Comparison of ENCODE assay signal across 19 mouse cellular contexts in the genomic region with DNA sequence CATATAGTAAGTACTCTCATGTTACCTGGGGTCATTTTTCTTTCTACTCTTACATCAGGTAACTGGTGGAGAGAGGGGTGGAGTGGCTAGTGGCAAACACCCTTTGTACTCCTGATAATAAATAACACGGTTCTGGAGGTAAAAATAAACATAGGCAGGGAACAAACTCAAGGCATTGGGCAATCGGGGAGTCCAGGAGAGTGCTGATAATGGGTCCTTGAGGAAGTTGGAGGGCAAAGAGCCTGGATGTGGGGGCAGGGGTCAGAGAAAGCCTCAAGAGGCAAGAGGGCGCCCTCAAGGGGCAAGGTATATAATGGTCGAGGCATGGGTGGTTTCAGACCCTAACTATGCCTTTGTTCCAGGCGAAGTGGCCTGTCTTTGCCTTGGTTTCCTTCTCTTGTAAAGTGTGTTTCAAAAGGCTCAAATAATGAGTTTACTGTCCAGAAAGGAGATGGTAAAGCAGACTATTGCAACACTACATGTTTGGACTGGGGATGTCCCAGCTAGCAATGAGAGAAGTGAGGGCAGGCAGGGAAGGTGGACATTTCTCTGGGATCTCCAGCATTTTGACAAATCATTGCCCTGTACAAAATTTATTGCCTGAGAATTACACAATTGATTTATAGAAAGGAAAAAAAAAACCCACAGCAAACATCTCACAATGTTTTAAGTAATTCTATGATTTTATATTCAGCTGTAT. TPM values are rescaled to one million over a fixed set of nuclear protein-coding genes. Genes with fewer than 3 reads are reported as not detected.
A peak's percentile ranks its signal among the peaks of the same experiment; 100 is the strongest.
DNase-seq lines count a peak whose midpoint lies in the region; ATAC-seq and TF ChIP-seq lines count a peak whose summit lies in the region.
"Had no signal": no experiment of that assay in that cellular context is flagged by ENCODE, and none has a peak within 500 bp of the region (broad histone marks: within the 10 kb centered on the region; RNA-seq: fewer than 3 reads in every experiment).

No protein-coding gene starts in this region.

- no peak for TF ChIP-seq EP300 in liver, embryonic 14.5 days (IDR thresholded peaks at IDR 0.05; ENCODE audit: low read depth)

- H3K9ac ChIP-seq in liver, embryonic 14.5 days (replicated peaks) = no peak overlapping the region
- H3K9ac ChIP-seq in hindbrain, embryonic 16.5 days (ENCODE audit: low read depth, low read length) = no peak overlapping the region
- H3K9ac ChIP-seq: embryonic facial prominence, embryonic 15.5 days; hindbrain, embryonic 14.5 days; kidney, embryonic 15.5 days; lung, embryonic 14.5 days; midbrain, embryonic 13.5 days had no signal

- no peak overlapping the region for H3K27ac ChIP-seq in layer of hippocampus, adult 2 months
- H3K27ac ChIP-seq in liver, embryonic 14.5 days = no peak overlapping the region
- no peak overlapping the region for H3K27ac ChIP-seq in hindbrain, embryonic 16.5 days (ENCODE audit: low read depth, low read length)
- H3K27ac ChIP-seq: embryonic facial prominence, embryonic 15.5 days; hindbrain, embryonic 14.5 days; kidney, embryonic 15.5 days; midbrain, embryonic 13.5 days had no signal

- TF ChIP-seq CTCF in layer of hippocampus, adult 2 months (conservative IDR thresholded peaks at IDR 0.05) = 0 out of 2 replicates have a peak, but pooled peaks have one; percentile 2
- TF ChIP-seq CTCF in liver, embryonic 14.5 days (IDR thresholded peaks at IDR 0.05; ENCODE audit: low read depth) = 0 out of 2 replicates have a peak, but pooled peaks have one; percentile 13

- no peaks in the 10 kb centered on the region for H3K9me3 ChIP-seq in liver, embryonic 14.5 days (ENCODE audit: control insufficient read depth, low read length)
- no peaks in the 10 kb centered on the region for H3K9me3 ChIP-seq in hindbrain, embryonic 16.5 days (ENCODE audit: control insufficient read depth, low read length)
- H3K9me3 ChIP-seq: embryonic facial prominence, embryonic 15.5 days; kidney, embryonic 15.5 days; midbrain, embryonic 13.5 days had no signal

- peaks cover 5% of the 10 kb centered on the region; the same call in 1 of the 2 replicates for H3K27me3 ChIP-seq in liver, embryonic 14.5 days (ENCODE audit: control insufficient read depth, insufficient read depth, low read length)
- H3K27me3 ChIP-seq in hindbrain, embryonic 16.5 days (replicated peaks; ENCODE audit: control insufficient read depth, insufficient read depth, low read length) = peaks cover 4% of the 10 kb centered on the region; the same call in 1 of the 2 replicates

- no peak for DNase-seq in layer of hippocampus, adult 2 months (ENCODE audit: low spot score in 2 of 2)
- DNase-seq in layer of hippocampus, adult 9-11 months = no peak
- no peak for DNase-seq in liver, embryonic 14.5 days (ENCODE audit: low read depth in 3 of 3, low spot score in 3 of 3)
- peak; percentile 52 for DNase-seq in lung, postnatal 14 days
- peak; percentile 89 for DNase-seq in yolk sac, embryonic 10.5 days (ENCODE audit: low spot score)
- no peak for DNase-seq in frontal cortex, postnatal 25 days (ENCODE audit: low spot score in 2 of 2)
- DNase-seq: cerebellum, adult 11-12 months; lung, embryonic 14.5 days; right cerebral cortex, postnatal 4 days had no signal

- 25% methylated on average over 5 of the region's 5 CpGs for WGBS in liver, embryonic 14.5 days (ENCODE audit: insufficient replicate concordance)
- WGBS in hindbrain, embryonic 16.5 days = 83% methylated on average over 5 of the region's 5 CpGs

- ATAC-seq in liver, embryonic 14.5 days (ENCODE audit: insufficient read depth) = no peak
- no peak for ATAC-seq in hindbrain, embryonic 16.5 days
- ATAC-seq: forebrain, embryonic 14.5 days; midbrain, embryonic 13.5 days had no signal

- 0 out of 4 replicates have a peak, but pooled peaks cover 0 to 6% of the 10 kb centered on the region in 2 experiments for H3K4me1 ChIP-seq in liver, embryonic 14.5 days (replicated peaks; ENCODE audit: control insufficient read depth in 2 of 2, insufficient read depth in 2 of 2, low read length in 1 of 2)
- peaks cover under 1% of the 10 kb centered on the region; the same call in 1 of the 2 replicates for H3K4me1 ChIP-seq in hindbrain, embryonic 16.5 days (ENCODE audit: control insufficient read depth, insufficient read depth, low read depth, low read length)
- H3K4me1 ChIP-seq: kidney, embryonic 15.5 days had no signal

- H3K4me3 ChIP-seq in layer of hippocampus, adult 2 months = no peak overlapping the region
- H3K4me3 ChIP-seq in liver, embryonic 14.5 days (ENCODE audit: insufficient read depth in 1 of 2, low read depth in 2 of 2, low read length in 2 of 2) = no peak overlapping the region
- no peak overlapping the region for H3K4me3 ChIP-seq in hindbrain, embryonic 16.5 days (ENCODE audit: low read length)
- H3K4me3 ChIP-seq: embryonic facial prominence, embryonic 15.5 days; kidney, embryonic 15.5 days; midbrain, embryonic 13.5 days had no signal

- H3K36me3 ChIP-seq in liver, embryonic 14.5 days (replicated peaks; ENCODE audit: control insufficient read depth, insufficient read depth, low read depth) = no peaks in the 10 kb centered on the region
- no peaks in the 10 kb centered on the region for H3K36me3 ChIP-seq in hindbrain, embryonic 16.5 days (ENCODE audit: control insufficient read depth, insufficient read depth, low read length)
- H3K36me3 ChIP-seq: embryonic facial prominence, embryonic 15.5 days; kidney, embryonic 15.5 days; midbrain, embryonic 13.5 days had no signal

- H3K4me2 ChIP-seq in liver, embryonic 14.5 days (ENCODE audit: low read depth) = no peak overlapping the region
- H3K4me2 ChIP-seq in hindbrain, embryonic 16.5 days (ENCODE audit: low read length) = no peak overlapping the region
- H3K4me2 ChIP-seq: embryonic facial prominence, embryonic 15.5 days; hindbrain, embryonic 14.5 days; kidney, embryonic 15.5 days; lung, embryonic 14.5 days; midbrain, embryonic 13.5 days had no signal

RNA-seq across cellular contexts. Expression of gene 1700122O11Rik, which starts 13.7 kb away (rescaled TPM):
- total RNA-seq in layer of hippocampus, adult 2 months (2021) = not detected
- polyA plus RNA-seq in liver, embryonic 14.5 days (2012; rRNA removed) = not detected in 2 replicates
- not detected in 2 replicates for polyA plus RNA-seq in liver, embryonic 14.5 days (2014; fragmentation: Nextera tagmentation; extraction: Ambion mirVana)
- polyA plus RNA-seq in hindbrain, embryonic 16.5 days (2015; fragmentation: Nextera tagmentation; extraction: Ambion mirVana) = not detected in 2 replicates
- total RNA-seq: common myeloid progenitor, adult 5-6 weeks; gastrocnemius, postnatal 4 days; left cerebral cortex, postnatal 10 days had no signal
- polyA plus RNA-seq: embryonic facial prominence, embryonic 15.5 days; forebrain, embryonic 14.5 days; heart, postnatal 0 days; hindbrain, embryonic 14.5 days; kidney, embryonic 15.5 days; lung, embryonic 14.5 days; midbrain, embryonic 13.5 days had no signal

RNA-seq across cellular contexts. Expression of gene 1700067P10Rik, which starts 37.3 kb away (rescaled TPM):
- not detected for total RNA-seq in layer of hippocampus, adult 2 months (2021)
- not detected in 2 replicates for polyA plus RNA-seq in liver, embryonic 14.5 days (2012; rRNA removed)
- polyA plus RNA-seq in liver, embryonic 14.5 days (2014; fragmentation: Nextera tagmentation; extraction: Ambion mirVana) = not detected in 2 replicates
- 0.24 TPM in 2 replicates for polyA plus RNA-seq in hindbrain, embryonic 16.5 days (2015; fragmentation: Nextera tagmentation; extraction: Ambion mirVana)
- total RNA-seq: common myeloid progenitor, adult 5-6 weeks; gastrocnemius, postnatal 4 days; left cerebral cortex, postnatal 10 days had no signal
- polyA plus RNA-seq: embryonic facial prominence, embryonic 15.5 days; forebrain, embryonic 14.5 days; heart, postnatal 0 days; hindbrain, embryonic 14.5 days; kidney, embryonic 15.5 days; lung, embryonic 14.5 days had no signal

Comparison
In these comparisons a context has a peak if more than half of its experiments do, and no peak if none do; other contexts are left out.
1. DNase-seq: peak in lung, postnatal 14 days (single experiment) and yolk sac, embryonic 10.5 days (single experiment); none in layer of hippocampus, adult 2 months (0 of 2), layer of hippocampus, adult 9-11 months (single experiment), liver, embryonic 14.5 days (0 of 3) and frontal cortex, postnatal 25 days (0 of 2).